Mouse (Mus musculus) CH12.LX (cell line): ENCODE data around the gene Tescl. TPM values are rescaled to one million over a fixed set of nuclear protein-coding genes. Genes with fewer than 3 reads are reported as not detected.

Experiments
- DNase-seq: peaks from one replicate; pipeline ENCODE4 v3.0.0-alpha.2; 2013; ENCODE audit errors: extremely low read depth
- H3K27ac ChIP-seq: 2 replicates; pipeline ENCODE4 v1.5.1; 2012; ENCODE audit warnings: low read depth, mild to moderate bottlenecking, control low read depth, moderate library complexity; ENCODE audit not compliant: insufficient read depth
- H3K27me3 ChIP-seq: replicated peaks from 2 replicates; pipeline ENCODE3; 2012; ENCODE audit warnings: inconsistent platforms
- H3K36me3 ChIP-seq, 2 experiments: replicated peaks in 1 of 2; 2 replicates each; pipeline versions ENCODE3 to v1.6.1; 2012; ENCODE audit warnings: inconsistent platforms in 1 of 2, low read length in 1 of 2, mild to moderate bottlenecking in 1 of 2, mixed read lengths in 1 of 2, moderate library complexity in 1 of 2; ENCODE audit not compliant: control insufficient read depth in 1 of 2, insufficient read depth in 1 of 2
- H3K4me1 ChIP-seq, 2 experiments: 2 replicates each; pipeline ENCODE4 v1.6.1; 2012; ENCODE audit warnings: inconsistent platforms in 1 of 2, moderate library complexity in 1 of 2; ENCODE audit not compliant: insufficient read depth in 2 of 2, control insufficient read depth in 1 of 2
- H3K4me2 ChIP-seq: 2 replicates; pipeline ENCODE4 v1.6.1; 2012; ENCODE audit warnings: low read depth, mild to moderate bottlenecking, control low read depth; ENCODE audit not compliant: poor library complexity, insufficient read depth, severe bottlenecking
- H3K4me3 ChIP-seq, 3 experiments: fragments of 150-350 bp in 1 of 3; sonication (generic) in 1 of 3; replicated peaks in 1 of 3; 2 replicates each; pipeline versions ENCODE3 to v1.5.1; 2011 to 2012; ENCODE audit warnings: low read depth in 2 of 3, low read length in 2 of 3, mild to moderate bottlenecking in 2 of 3, moderate library complexity in 2 of 3, control low read depth in 1 of 3, improper control_type of control experiment in 1 of 3, inconsistent platforms in 1 of 3, mixed read lengths in 1 of 3; ENCODE audit not compliant: poor library complexity in 1 of 3
- H3K79me2 ChIP-seq: replicated peaks from 2 replicates; pipeline ENCODE4 v1.6.1; 2012; ENCODE audit warnings: mild to moderate bottlenecking, moderate library complexity; ENCODE audit not compliant: control insufficient read depth, poor library complexity, insufficient read depth, severe bottlenecking; ENCODE audit errors: extremely low read depth
- H3K9ac ChIP-seq: 2 replicates; pipeline ENCODE4 v1.6.1; 2012; ENCODE audit warnings: low read depth, mild to moderate bottlenecking, control low read depth, moderate library complexity; ENCODE audit not compliant: insufficient read depth
- H3K9me3 ChIP-seq: replicated peaks from 2 replicates; pipeline ENCODE3; 2012; ENCODE audit warnings: low read length, inconsistent platforms, mixed read lengths
- CHD2 ChIP-seq: IDR thresholded peaks from 2 replicates; pipeline ENCODE4 v1.6.1; 2011; ENCODE audit warnings: low read length, improper control_type of control experiment
- CTCF ChIP-seq, 2 experiments: IDR thresholded peaks in 1 of 2; conservative IDR thresholded peaks in 1 of 2; 2 replicates each; pipeline ENCODE4 v1.5.1; 2011 to 2012; ENCODE audit warnings: low read depth in 2 of 2, low read length in 2 of 2, improper control_type of control experiment in 1 of 2, inconsistent platforms in 1 of 2, mild to moderate bottlenecking in 1 of 2, moderate library complexity in 1 of 2
- EP300 ChIP-seq: IDR thresholded peaks from 2 replicates; pipeline ENCODE4 v1.6.1; 2011; ENCODE audit warnings: low read length, improper control_type of control experiment
- GABPA ChIP-seq: IDR thresholded peaks from 2 replicates; pipeline ENCODE4 v1.6.1; 2012; ENCODE audit warnings: low read depth, low read length, improper control_type of control experiment, inconsistent platforms; ENCODE audit not compliant: insufficient replicate concordance
- HCFC1 ChIP-seq: IDR thresholded peaks from 2 replicates; pipeline ENCODE4 v1.6.1; 2012; ENCODE audit warnings: low read depth, mild to moderate bottlenecking, inconsistent platforms, low read length, improper control_type of control experiment
- IRF4 ChIP-seq: IDR thresholded peaks from 2 replicates; pipeline ENCODE4 v1.6.1; 2014; ENCODE audit warnings: low read depth, mild to moderate bottlenecking, inconsistent platforms, low read length, improper control_type of control experiment
- JUND ChIP-seq: conservative IDR thresholded peaks from 2 replicates; pipeline ENCODE4 v1.6.1; 2011; ENCODE audit warnings: low read depth, low read length, improper control_type of control experiment
- KAT2A ChIP-seq: IDR thresholded peaks from 2 replicates; pipeline ENCODE4 v1.6.1; 2012; ENCODE audit warnings: low read length, improper control_type of control experiment, inconsistent platforms; ENCODE audit not compliant: insufficient replicate concordance
- MAFK ChIP-seq: IDR thresholded peaks from 2 replicates; pipeline ENCODE4 v1.6.1; 2011; ENCODE audit warnings: low read length, improper control_type of control experiment; ENCODE audit not compliant: insufficient replicate concordance
- MAZ ChIP-seq: IDR thresholded peaks from 2 replicates; pipeline ENCODE4 v1.6.1; 2012; ENCODE audit warnings: low read depth, mild to moderate bottlenecking, inconsistent platforms, low read length, improper control_type of control experiment, moderate library complexity
- MEF2A ChIP-seq: IDR thresholded peaks from 2 replicates; pipeline ENCODE4 v1.6.1; 2014; ENCODE audit warnings: low read depth, mild to moderate bottlenecking, inconsistent platforms, low read length, improper control_type of control experiment, borderline replicate concordance
- MYC ChIP-seq: IDR thresholded peaks from 2 replicates; pipeline ENCODE4 v1.6.1; 2011; ENCODE audit warnings: low read depth, mild to moderate bottlenecking, improper control_type of control experiment, low read length
- NELFE ChIP-seq: IDR thresholded peaks from 2 replicates; pipeline ENCODE4 v1.6.1; 2011; ENCODE audit warnings: low read depth, low read length, improper control_type of control experiment
- NRF1 ChIP-seq: IDR thresholded peaks from 2 replicates; pipeline ENCODE4 v1.6.1; 2014; ENCODE audit warnings: low read depth, mild to moderate bottlenecking, inconsistent platforms, low read length, improper control_type of control experiment, moderate library complexity
- PAX5 ChIP-seq: IDR thresholded peaks from 2 replicates; pipeline ENCODE4 v1.6.1; 2012; ENCODE audit warnings: low read length, inconsistent platforms, mixed read lengths
- POLR2A ChIP-seq: IDR thresholded peaks from 2 replicates; pipeline ENCODE4 v1.6.1; 2011; ENCODE audit warnings: low read depth, mild to moderate bottlenecking, improper control_type of control experiment, low read length
- POLR2AphosphoS2 ChIP-seq: IDR thresholded peaks from 2 replicates; pipeline ENCODE4 v1.6.1; 2011; ENCODE audit warnings: low read depth, low read length, improper control_type of control experiment
- RAD21 ChIP-seq: IDR thresholded peaks from 2 replicates; pipeline ENCODE4 v1.6.1; 2011; ENCODE audit warnings: low read depth, mild to moderate bottlenecking, low read length, improper control_type of control experiment, moderate library complexity
- SIN3A ChIP-seq: IDR thresholded peaks from 2 replicates; pipeline ENCODE4 v1.6.1; 2012; ENCODE audit warnings: low read length, improper control_type of control experiment, inconsistent platforms
- SMC3 ChIP-seq: IDR thresholded peaks from 2 replicates; pipeline ENCODE4 v1.6.1; 2011; ENCODE audit warnings: low read depth, low read length, improper control_type of control experiment
- TBP ChIP-seq: conservative IDR thresholded peaks from 2 replicates; pipeline ENCODE4 v1.6.1; 2011; ENCODE audit warnings: low read depth, low read length, improper control_type of control experiment
- TCF12 ChIP-seq: IDR thresholded peaks from 2 replicates; pipeline ENCODE4 v1.6.1; 2014; ENCODE audit warnings: low read depth, mild to moderate bottlenecking, inconsistent platforms, low read length, improper control_type of control experiment
- UBTF ChIP-seq: IDR thresholded peaks from 2 replicates; pipeline ENCODE4 v1.6.1; 2012; ENCODE audit warnings: low read depth, mild to moderate bottlenecking, inconsistent platforms, low read length, improper control_type of control experiment, moderate library complexity
- dilution Hi-C: fragments of 300-500 bp; cut with MboI; formaldehyde crosslinking; loops from 2 replicates; pipeline ENCODE4 v1.14.3; 2020; ENCODE audit warnings: low sequenced_read_pairs; ENCODE audit not compliant: extremely low pct_unique_long_range_greater_than_20kb, extremely low pct_ligation_motif_present
- in situ Hi-C: fragments of 300-500 bp; cut with MboI; formaldehyde crosslinking; loops from 3 replicates; pipeline ENCODE4 v1.14.3; 2019; ENCODE audit warnings: low sequenced_read_pairs, low pct_ligation_motif_present, low pct_unique_long_range_greater_than_20kb, mixed read lengths
- polyA plus RNA-seq: library from polyadenylated mRNA; unstranded; fragments of >175 nt; gene quantifications from 2 replicates; pipeline ENCODE4 v1.2.1, GENCODE M21; 2012; ENCODE audit warnings: low read depth; ENCODE audit not compliant: insufficient read length
- total RNA-seq, 2 experiments: library from RNA; depleted of rRNA; stranded (reverse); fragments of 300-350 nt in 1 of 2; fragments of >200 nt in 1 of 2; gene quantifications; 2 replicates each; pipeline ENCODE4 v1.2.3; 2012 to 2014

Gene Tescl
- total and polyA plus RNA-seq, 3 experiments: not detected

DNA sequence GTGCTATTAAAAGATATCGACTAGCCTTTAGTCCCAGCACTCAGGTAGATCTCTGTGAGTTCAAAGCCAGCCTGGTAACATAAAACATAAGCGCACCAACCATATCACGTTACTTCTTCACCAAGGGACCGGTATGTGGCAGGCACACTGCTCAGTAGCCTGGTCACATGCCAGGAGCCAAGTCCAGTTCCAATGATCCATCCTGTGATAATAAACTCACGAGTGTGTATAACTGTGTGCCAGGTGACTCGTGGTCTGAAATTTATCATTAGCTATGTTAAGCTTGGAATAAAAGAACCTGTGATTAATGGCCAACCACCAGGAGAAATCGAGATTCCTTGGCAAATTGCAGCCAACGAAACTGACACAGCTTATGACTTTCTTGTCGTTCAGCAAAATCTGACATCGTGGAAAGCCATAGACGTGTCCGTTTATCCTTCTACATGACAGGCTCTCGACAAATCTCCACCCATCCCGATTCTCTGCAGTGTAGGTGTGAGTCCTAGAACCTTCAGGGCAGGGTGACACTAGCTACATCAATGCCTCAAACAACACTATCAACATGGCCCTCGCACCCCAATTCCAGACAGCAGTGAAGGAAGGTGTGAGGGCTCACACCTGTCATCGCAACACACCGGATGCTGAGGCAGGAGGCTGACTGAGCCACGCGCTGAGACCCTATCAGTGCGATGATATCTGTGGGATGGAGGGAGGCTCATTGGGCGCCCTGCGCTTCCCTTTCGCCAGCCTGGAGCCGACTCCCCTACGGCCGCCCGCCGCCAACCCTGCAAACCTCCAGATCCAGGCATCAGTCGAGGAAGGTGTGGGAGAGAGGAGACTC is 17.8 kb downstream of the Tescl start:
- H3K27me3 ChIP-seq: peaks cover 1% of the 10 kb centered on the region
- no peaks in the 10 kb centered on the region for H3K9me3 ChIP-seq
- H3K4me2 ChIP-seq: peak overlapping the region; percentile 14
- in situ Hi-C loops (no loop called here), dilution Hi-C loops (no loop called here)
- peak; percentile 6 for DNase-seq
- peak overlapping the region; percentile 8; the same call in 1 of the 2 replicates for H3K27ac ChIP-seq
- H3K79me2 ChIP-seq: no peaks in the 10 kb centered on the region
- TF ChIP-seq CHD2 (no peak), TCF12 (no peak), MYC (no peak), RAD21 (no peak), MAFK (no peak), EP300 (no peak), JUND (no peak), SIN3A (no peak), MAZ (no peak), POLR2AphosphoS2 (no peak), MEF2A (no peak), UBTF (no peak), KAT2A (no peak), HCFC1 (no peak), POLR2A (no peak), TBP (no peak), SMC3 (no peak), GABPA (no peak)
- H3K9ac ChIP-seq: peak overlapping the region; percentile 68
- peak overlapping the region; percentile 69 to 77 (median 71) for H3K4me3 ChIP-seq
- peaks cover 2 to 16% of the 10 kb centered on the region in 2 experiments for H3K4me1 ChIP-seq
- peaks cover 20 to 32% of the 10 kb centered on the region in 2 experiments for H3K36me3 ChIP-seq

DNA sequence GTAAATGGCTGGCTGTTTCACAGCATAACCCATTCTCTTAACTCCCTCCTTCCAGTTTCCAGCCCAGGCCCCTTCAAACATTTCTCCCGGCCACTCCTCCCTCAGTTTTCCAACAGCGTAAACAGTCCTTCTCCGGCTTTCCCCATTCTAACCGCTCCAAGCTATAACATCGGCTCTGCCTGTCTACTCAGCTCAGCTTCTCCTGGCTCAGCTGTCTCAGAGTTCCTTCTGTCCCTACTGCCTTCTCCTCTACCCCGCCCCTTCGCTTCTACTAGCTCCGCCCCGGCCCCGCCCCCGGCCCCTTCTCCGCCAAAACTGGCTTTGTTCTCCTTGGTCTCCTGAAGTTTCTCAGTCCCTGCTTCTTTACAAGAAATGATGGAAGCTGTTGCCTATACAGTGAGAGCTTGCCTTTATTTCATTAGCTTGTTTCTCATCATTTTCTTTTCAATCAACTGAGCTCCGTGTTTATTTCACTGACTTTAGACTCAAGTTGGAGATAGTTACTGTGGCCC is 32.9 kb downstream of the Tescl start, which contains the start of gene Zfp61:
Zfp61 (minus strand) TSS at position 462 of the 512 bp plus-strand sequence.
- Histone ChIP-seq H3K27ac (no peak within 1 kb of the TSS), H3K27me3 (no peaks in the 10 kb centered on the region), H3K4me3 (no peak within 1 kb of the TSS), H3K4me1 (no peaks in the 10 kb centered on the region), H3K9me3 (peaks cover 9% of the 10 kb centered on the region), H3K9ac (no peak within 1 kb of the TSS), H3K79me2 (no peaks in the 10 kb centered on the region), H3K36me3 (peaks cover 31 to 61% of the 10 kb centered on the region in 2 experiments), H3K4me2 (no peak within 1 kb of the TSS)
- no peak for DNase-seq
- dilution Hi-C loops (no loop called here), in situ Hi-C loops (no loop called here)
- TF ChIP-seq IRF4 (no peak), NRF1 (no peak), MAZ (no peak), JUND (no peak), GABPA (no peak), PAX5 (no peak), CHD2 (no peak), NELFE (no peak), CTCF (conservative IDR thresholded peaks at IDR 0.05 in 1 of 2, IDR thresholded peaks at IDR 0.05 in 1 of 2; ENCODE audit: low read depth in 2 of 2, low read length in 2 of 2) (no peak), RAD21 (no peak)
